Mouse (Mus musculus): ENCODE measurements at regions not wholly inside any gene's neighbourhood (a gene's known extent, or its start where the extent isn't known, plus 50 kb on each side); places are given as distances from the start of the nearest gene placed in this dataset.

GRCm38 (mm10) chr13:39877361-39878141, 483.7 kb downstream of the Ofcc1 start:
- no peak for TF ChIP-seq POLR2A (IDR thresholded peaks at IDR 0.05; ENCODE audit: extremely low read depth, insufficient read depth, low read length)
- TF ChIP-seq CTCF (IDR thresholded peaks at IDR 0.05; ENCODE audit: low read depth, low read length), result no peak
